Mouse (Mus musculus) mouse embryonic stem cell (cell line): ENCODE data around the gene Cacna1f.

Source experiments
- in situ Hi-C, 2 experiments: fragments of 300-500 bp; cut with MboI; formaldehyde crosslinking; loops; 1 replicate in 1 of 2; 3 replicates in 1 of 2; pipeline ENCODE4 v1.14.3; 2019 to 2020; ENCODE audit warnings: low sequenced_read_pairs in 2 of 2, low pct_unique_long_range_greater_than_20kb in 1 of 2, mixed read lengths in 1 of 2; ENCODE audit not compliant: unreplicated experiment in 1 of 2

Cacna1f gene

GRCm38 (mm10) chrX:7606783-7607182 is at the start of gene Cacna1f:
Gene Cacna1f, plus strand, starts transcription at chrX:7607083.
- in situ Hi-C loops: no loop called here

GRCm38 (mm10) chrX:7563076-7563475 is 43.8 kb upstream of the Cacna1f start:
- in situ Hi-C loops: no loop called here

DNA sequence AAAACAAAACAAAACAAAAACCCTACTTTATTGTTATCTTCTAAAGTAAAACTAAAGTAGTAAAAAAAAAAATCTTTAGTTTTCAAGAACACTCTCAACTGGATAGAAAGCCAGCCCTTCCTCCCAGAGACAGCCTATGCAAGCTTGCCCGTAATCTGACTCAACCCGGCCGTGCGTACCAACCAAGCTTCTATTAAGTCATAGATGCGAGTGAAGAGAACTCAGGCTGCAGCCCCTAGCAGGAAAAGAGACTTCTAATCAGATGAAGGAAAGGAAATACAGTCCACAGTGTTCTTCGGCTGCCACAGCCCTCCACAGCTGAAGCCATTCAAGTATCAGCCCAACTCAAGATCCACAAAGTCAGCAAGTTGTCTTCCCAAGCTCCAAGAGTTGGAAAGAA is 40.5 kb upstream of the Cacna1f start:
- in situ Hi-C loops: no loop called here

- in situ Hi-C loops: no loop called here
Observed at GRCm38 (mm10) chrX:7567491-7567890, 39.4 kb upstream of the Cacna1f start.

DNA sequence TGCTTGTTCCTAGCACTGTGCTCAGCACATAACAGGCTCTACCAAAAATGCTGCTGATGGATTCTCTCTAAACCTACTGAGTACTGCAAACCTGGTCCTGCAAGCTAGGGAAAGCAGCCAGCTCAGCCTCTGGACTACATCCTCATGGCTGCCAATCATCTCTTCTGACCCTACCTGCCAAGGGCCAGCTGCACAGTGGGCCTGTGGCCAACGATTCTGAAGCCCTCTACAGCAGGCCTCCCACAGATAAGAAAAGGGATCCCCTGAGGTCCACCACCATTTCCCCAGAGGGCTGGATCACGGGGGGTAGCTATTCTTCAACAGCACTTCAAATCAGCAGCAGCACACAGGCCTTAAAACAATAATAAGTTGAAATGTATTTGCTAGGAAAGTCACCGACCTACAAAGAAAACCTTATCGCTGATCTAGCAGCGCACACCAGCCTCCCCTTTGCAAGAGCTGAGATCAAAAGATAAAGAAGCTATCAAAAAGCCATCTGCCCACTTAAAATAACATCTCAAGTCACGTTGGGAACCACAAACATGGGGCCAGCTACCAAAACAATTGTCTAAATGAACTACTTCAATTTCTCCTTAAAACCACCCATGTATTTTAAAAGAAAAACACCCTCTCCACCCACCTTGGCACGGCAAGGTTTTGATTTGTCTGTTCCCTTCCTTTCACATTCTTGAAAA is 36.3 kb upstream of the Cacna1f start:
- in situ Hi-C loops: no loop called here

- in situ Hi-C loops: no loop called here
Observed at GRCm38 (mm10) chrX:7571565-7572136, 35.2 kb upstream of the Cacna1f start.

GRCm38 (mm10) chrX:7572466-7572865 is 34.4 kb upstream of the Cacna1f start:
- in situ Hi-C loops: no loop called here

GRCm38 (mm10) chrX:7573176-7574086 is 33.5 kb upstream of the Cacna1f start, which contains the start of gene Foxp3:
Gene Foxp3, plus strand, starts transcription at chrX:7573644.
- in situ Hi-C loops: no loop called here

GRCm38 (mm10) chrX:7574087-7574884 is 32.6 kb upstream of the Cacna1f start, which contains the start of gene Ppp1r3f:
Gene Ppp1r3f, minus strand, starts transcription at chrX:7574283.
- in situ Hi-C loops: no loop called here

- in situ Hi-C loops: no loop called here
Observed at GRCm38 (mm10) chrX:7574885-7575231, 32.0 kb upstream of the Cacna1f start.

DNA sequence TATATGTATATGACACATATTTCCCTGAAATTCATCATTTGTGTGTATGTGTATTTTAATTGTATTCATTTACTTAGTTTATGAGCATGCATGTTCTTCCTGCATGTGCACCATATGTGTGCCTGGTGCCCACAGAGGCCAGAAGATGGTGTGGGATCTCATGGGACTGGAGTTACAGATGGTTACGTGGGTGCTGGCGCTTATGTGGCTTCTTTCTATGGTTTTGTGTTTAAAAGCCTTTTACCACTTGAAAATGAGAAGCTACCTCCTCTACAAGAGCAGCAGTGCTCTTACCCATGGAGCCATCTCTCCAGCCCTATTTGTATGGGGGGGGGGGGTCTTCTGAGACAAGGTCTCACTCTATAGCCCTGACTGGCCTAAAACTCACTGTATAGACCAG is 25.7 kb upstream of the Cacna1f start:
- in situ Hi-C loops: no loop called here

- in situ Hi-C loops: no loop called here
Observed at GRCm38 (mm10) chrX:7583881-7584280, 23.0 kb upstream of the Cacna1f start.

GRCm38 (mm10) chrX:7586356-7586755 is 20.5 kb upstream of the Cacna1f start:
- in situ Hi-C loops: no loop called here

DNA sequence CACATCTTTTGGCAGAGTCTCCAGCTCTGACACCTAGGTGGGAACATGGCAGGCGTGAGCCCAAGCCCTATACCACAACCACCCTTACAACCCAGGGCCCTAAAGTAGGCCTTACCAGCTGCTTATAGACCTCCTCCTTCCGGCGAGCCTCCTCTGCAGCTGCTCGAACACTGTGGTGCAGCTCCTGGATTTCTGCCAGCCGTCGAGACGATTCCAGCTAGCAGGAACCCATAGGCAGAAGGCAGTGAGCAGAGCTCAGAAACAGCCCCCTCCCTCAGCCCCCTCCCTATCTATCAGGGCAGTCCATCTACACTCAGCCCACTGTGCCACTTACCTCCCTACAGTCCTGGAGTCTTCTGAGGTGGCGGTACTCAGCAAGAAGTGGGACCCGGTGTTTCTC is 11.5 kb upstream of the Cacna1f start:
- in situ Hi-C loops: no loop called here

GRCm38 (mm10) chrX:7604004-7604403 is 2.9 kb upstream of the Cacna1f start:
- in situ Hi-C loops: no loop called here

GRCm38 (mm10) chrX:7604879-7605574 is 1.9 kb upstream of the Cacna1f start, which contains the start of gene Ccdc22:
Gene Ccdc22, minus strand, starts transcription at chrX:7605517.
- in situ Hi-C loops: no loop called here

DNA sequence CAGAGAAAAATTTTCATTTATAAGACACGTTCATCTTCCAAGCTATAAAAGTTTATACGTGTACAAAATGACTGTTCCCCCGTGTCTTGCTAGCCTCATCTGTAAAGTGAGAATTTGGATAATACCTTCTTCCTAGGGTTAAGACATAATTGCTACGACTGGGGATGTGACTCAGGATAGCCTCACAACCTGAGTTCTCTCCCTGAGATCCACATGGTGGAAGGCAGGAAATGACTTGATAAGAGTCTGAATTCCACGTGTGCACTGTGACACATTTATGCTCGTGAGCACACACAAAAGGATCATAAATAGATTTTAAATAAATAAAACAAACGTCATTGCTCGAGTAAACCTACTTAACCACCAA is 1.3 kb upstream of the Cacna1f start:
- in situ Hi-C loops: no loop called here

DNA sequence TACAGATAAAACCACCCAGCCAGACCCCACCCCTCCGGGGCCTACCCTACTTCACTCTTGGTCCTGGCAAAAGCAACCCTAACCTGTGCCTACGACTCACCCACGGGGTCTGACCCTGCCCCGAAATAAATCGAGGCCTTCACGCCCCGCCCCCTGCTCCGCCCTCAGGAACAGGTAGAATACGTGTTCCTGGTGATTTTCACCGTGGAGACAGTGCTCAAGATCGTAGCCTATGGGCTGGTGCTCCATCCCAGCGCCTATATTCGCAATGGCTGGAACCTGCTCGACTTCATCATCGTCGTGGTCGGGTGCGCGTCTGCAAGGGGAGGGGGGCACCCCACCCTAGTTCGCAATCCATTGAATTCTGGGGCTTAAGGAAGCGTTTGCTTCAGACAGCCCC is 3.2 kb downstream of the Cacna1f start:
- in situ Hi-C loops: no loop called here
